Mouse (Mus musculus) G1E (cell line): ENCODE data around the gene Adgrg6. TPM values are rescaled to one million over a fixed set of nuclear protein-coding genes. Genes with fewer than 3 reads are reported as not detected.

Experiments used
- ATAC-seq: 2 replicates; pipeline ENCODE4 v1.8.0; 2016; ENCODE audit warnings: mild to moderate bottlenecking; ENCODE audit not compliant: insufficient number of reproducible peaks, poor library complexity, low FRiP score, severe bottlenecking; ENCODE audit errors: extremely low read depth
- DNase-seq: peaks from one replicate; pipeline ENCODE4 v3.0.0; 2012; ENCODE audit warnings: low spot score
- H3K27me3 ChIP-seq: 2 replicates; pipeline ENCODE4 v1.6.1; 2012; ENCODE audit warnings: mild to moderate bottlenecking, low read length, inconsistent platforms; ENCODE audit not compliant: insufficient read depth
- H3K36me3 ChIP-seq: replicated peaks from 2 replicates; pipeline ENCODE3; 2012; ENCODE audit warnings: mild to moderate bottlenecking, inconsistent platforms
- H3K4me1 ChIP-seq: 2 replicates; pipeline ENCODE4 v1.6.1; 2012; ENCODE audit warnings: low read depth, low read length, inconsistent platforms, mixed read lengths; ENCODE audit not compliant: insufficient read depth
- H3K4me3 ChIP-seq: 2 replicates; pipeline ENCODE4 v1.5.1; 2012; ENCODE audit warnings: low read depth, mild to moderate bottlenecking, inconsistent platforms, low read length, moderate library complexity, mixed read lengths
- H3K9me3 ChIP-seq: replicated peaks from 2 replicates; pipeline ENCODE4 v1.6.1; 2012; ENCODE audit warnings: inconsistent platforms
- CTCF ChIP-seq: IDR thresholded peaks from 2 replicates; pipeline ENCODE4 v1.5.1; 2012; ENCODE audit warnings: low read depth, low read length, inconsistent platforms, mixed read lengths
- GATA1 ChIP-seq: IDR thresholded peaks from 2 replicates; pipeline ENCODE4 v1.6.1; 2012; ENCODE audit warnings: borderline replicate concordance, low read length, inconsistent platforms, mixed read lengths
- GATA2 ChIP-seq: IDR thresholded peaks from 2 replicates; pipeline ENCODE4 v1.6.1; 2012; ENCODE audit warnings: low read depth, low read length, inconsistent platforms, borderline replicate concordance
- POLR2AphosphoS5 ChIP-seq: IDR thresholded peaks from 2 replicates; pipeline ENCODE4 v1.6.1; 2012; ENCODE audit warnings: low read depth, low read length, inconsistent platforms; ENCODE audit not compliant: insufficient replicate concordance
- TAL1 ChIP-seq: conservative IDR thresholded peaks from 2 replicates; pipeline ENCODE4 v1.6.1; 2012; ENCODE audit warnings: low read depth, low read length, inconsistent platforms, mixed read lengths
- polyA plus RNA-seq: library from polyadenylated mRNA; stranded (reverse); fragments of >175 nt; gene quantifications from 2 replicates; pipeline ENCODE4 v1.2.3, GENCODE M21; 2012
- total RNA-seq, 2 experiments: library from RNA; stranded (forward) in 1 of 2; stranded (reverse) in 1 of 2; fragments of 200-1000 nt in 1 of 2; fragments of >200 nt in 1 of 2; fragmentation: Nextera tagmentation in 1 of 2; gene quantifications; 2 replicates each; pipeline ENCODE4 v1.2.3; 2014 to 2017

The Adgrg6 gene
- total and polyA plus RNA-seq, 3 experiments, result 0.16 TPM; not detected in 2

DNA sequence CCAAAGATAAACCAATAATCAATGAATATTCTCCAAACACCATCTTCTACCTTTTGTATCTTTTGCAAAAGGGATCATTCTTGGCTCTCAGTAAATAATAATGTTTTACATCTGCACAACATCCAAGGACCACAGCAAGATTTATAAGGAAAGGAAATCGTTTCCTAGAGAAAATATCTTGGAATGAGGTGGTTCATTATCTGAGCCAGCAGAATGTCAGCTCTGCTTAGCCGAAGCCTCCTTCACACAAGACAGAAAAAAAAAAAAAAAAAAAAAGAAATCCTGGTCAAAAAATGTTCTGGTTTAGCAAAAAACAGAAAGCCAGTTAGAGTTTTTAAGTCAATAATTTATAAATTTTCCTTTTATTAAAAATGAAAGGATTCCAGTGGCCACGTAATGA is 34.3 kb downstream of the Adgrg6 start:
- no peak for TF ChIP-seq POLR2AphosphoS5
- no peak for TF ChIP-seq GATA2
- no peak for TF ChIP-seq TAL1
- no peak for TF ChIP-seq CTCF
- TF ChIP-seq GATA1, result no peak
- no peak overlapping the region for H3K4me3 ChIP-seq
- H3K27me3 ChIP-seq, result no peaks in the 10 kb centered on the region
- no peaks in the 10 kb centered on the region for H3K4me1 ChIP-seq
- H3K9me3 ChIP-seq, result no peaks in the 10 kb centered on the region
- DNase-seq (no peak), ATAC-seq (no peak)
- H3K36me3 ChIP-seq, result no peaks in the 10 kb centered on the region

DNA sequence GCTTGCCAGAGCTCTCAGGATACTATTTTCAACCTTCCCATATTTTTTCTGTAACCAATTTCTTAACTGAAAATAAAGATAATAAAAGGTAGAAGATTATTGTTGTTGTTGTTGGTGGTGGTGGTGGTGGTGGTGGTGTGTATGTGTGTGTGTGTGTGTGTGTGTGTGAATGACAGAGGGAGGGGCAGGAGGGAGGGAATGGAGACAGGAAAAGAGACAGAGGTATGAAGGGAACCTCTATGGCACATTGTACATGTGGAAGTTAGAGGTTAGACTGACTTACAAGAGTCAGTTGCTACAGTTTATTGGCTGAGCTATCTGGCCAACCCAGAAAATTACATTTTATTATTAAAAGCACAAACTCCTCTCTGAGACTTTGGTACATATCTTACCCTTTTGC is 49.8 kb downstream of the Adgrg6 start:
- no peak for DNase-seq
- TF ChIP-seq TAL1, result no peak

DNA sequence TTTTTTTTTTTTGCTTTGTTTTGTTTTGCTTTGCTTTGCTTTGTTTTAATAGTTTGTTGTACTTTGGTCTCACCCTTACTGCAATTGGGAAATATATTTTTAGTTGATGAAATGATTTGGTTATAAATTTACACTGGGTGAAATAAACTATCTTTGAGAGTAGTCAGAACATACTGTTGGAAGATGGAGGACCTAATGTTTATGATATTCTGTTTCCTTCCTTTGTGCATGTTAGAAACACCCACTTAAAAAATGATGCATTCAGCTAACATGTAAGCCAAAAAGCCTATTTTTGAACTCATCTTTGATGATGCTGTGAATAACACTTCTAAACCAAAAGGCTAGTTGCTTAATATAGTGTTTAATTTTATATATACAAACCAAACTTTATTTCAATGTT is 50.3 kb downstream of the Adgrg6 start:
- TF ChIP-seq TAL1, result no peak
- no peak for TF ChIP-seq CTCF
- TF ChIP-seq POLR2AphosphoS5, result no peak
- no peak for TF ChIP-seq GATA2
- TF ChIP-seq GATA1, result no peak

More for the DNA sequence above, 49.8 kb downstream of the Adgrg6 start:
- Histone ChIP-seq H3K27me3 (no peaks in the 10 kb centered on the region), H3K9me3 (no peaks in the 10 kb centered on the region), H3K4me3 (no peak overlapping the region), H3K4me1 (no peaks in the 10 kb centered on the region), H3K36me3 (no peaks in the 10 kb centered on the region)
- ATAC-seq, result no peak

DNA sequence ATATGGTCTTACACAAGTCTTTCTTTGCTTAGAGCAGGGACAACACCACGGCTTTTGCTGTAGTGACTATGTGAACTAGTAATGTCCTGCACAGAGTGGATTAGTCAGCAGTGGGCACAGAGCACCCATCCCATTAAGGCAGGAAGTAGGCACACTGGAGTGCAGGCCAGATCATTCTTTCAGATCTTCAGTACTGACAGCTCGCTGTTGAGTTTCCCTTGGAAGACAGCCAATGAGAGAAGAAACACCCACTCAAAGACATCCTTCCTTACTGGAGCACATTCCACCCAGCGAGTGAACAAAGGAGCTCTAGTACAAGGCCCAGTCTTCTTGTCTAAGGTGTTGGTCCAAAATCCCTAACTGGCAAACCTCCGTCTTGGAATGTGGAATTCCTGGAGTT is 53.6 kb downstream of the Adgrg6 start:
- no peak for DNase-seq
- no peak; the same call in 1 of the 2 replicates for ATAC-seq

More for the DNA sequence above, 50.3 kb downstream of the Adgrg6 start:
- H3K4me3 ChIP-seq, result no peak overlapping the region
- ATAC-seq (no peak), DNase-seq (no peak)
- H3K36me3 ChIP-seq, result no peaks in the 10 kb centered on the region
- H3K27me3 ChIP-seq, result no peaks in the 10 kb centered on the region
- H3K9me3 ChIP-seq, result no peaks in the 10 kb centered on the region
- no peaks in the 10 kb centered on the region for H3K4me1 ChIP-seq

DNA sequence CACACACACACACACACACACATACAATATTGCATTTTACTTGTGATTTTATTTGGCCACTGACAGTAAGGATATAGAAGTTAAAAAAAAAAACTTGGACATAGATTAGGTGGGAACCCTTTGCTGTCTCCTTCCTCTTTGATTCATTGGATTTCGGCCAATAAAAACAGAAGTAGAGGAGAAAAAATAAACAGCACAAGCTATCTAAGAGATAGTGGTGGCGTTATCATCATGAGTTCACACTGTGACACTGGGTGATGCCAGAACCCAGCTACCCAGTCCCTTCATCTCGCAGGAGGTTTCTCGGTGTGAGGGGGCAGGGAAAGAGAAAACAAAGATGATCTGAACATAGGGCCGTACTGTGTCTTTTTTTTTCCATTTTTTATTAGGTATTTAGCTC is 62.2 kb downstream of the Adgrg6 start:
- no peak overlapping the region for H3K4me3 ChIP-seq
- no peak for ATAC-seq
- no peaks in the 10 kb centered on the region for H3K9me3 ChIP-seq
- peaks cover 3% of the 10 kb centered on the region; the same call in 1 of the 2 replicates for H3K27me3 ChIP-seq
- no peak for TF ChIP-seq TAL1
- TF ChIP-seq GATA1, result no peak
- TF ChIP-seq CTCF, result no peak
- no peak for TF ChIP-seq GATA2
- TF ChIP-seq POLR2AphosphoS5, result no peak
- no peaks in the 10 kb centered on the region for H3K4me1 ChIP-seq
- DNase-seq, result no peak
- no peaks in the 10 kb centered on the region for H3K36me3 ChIP-seq

More for the DNA sequence above, 53.6 kb downstream of the Adgrg6 start:
- H3K4me1 ChIP-seq, result no peaks in the 10 kb centered on the region
- H3K4me3 ChIP-seq, result no peak overlapping the region
- H3K36me3 ChIP-seq, result no peaks in the 10 kb centered on the region
- TF ChIP-seq GATA2, result no peak
- no peak for TF ChIP-seq GATA1
- TF ChIP-seq TAL1, result no peak
- TF ChIP-seq POLR2AphosphoS5, result no peak
- TF ChIP-seq CTCF, result no peak
- no peaks in the 10 kb centered on the region for H3K9me3 ChIP-seq
- no peaks in the 10 kb centered on the region for H3K27me3 ChIP-seq

DNA sequence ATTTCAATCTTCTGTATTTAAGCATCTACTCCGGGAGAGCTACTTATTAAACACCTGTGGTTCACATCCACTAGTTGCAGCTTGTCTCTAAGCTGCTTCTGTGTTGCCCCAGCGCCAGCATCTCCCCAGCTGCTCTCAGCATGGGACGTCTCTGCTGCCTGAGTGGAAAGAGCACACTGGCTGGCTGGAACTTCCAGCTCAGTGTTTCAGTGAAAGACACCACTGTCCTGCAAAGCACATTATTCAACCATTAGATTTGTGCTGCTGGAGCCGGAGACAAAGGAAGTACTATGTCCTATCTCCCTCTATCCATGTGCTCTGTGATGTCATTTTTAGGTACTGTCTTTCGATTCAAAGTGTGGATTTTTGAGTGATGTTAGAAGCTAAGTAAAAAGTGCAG is 63.0 kb downstream of the Adgrg6 start:
- Histone ChIP-seq H3K27me3 (peaks cover 3% of the 10 kb centered on the region; the same call in 1 of the 2 replicates), H3K36me3 (no peaks in the 10 kb centered on the region), H3K4me3 (no peak overlapping the region), H3K9me3 (no peaks in the 10 kb centered on the region), H3K4me1 (no peaks in the 10 kb centered on the region)
- DNase-seq, result no peak
- no peak for TF ChIP-seq GATA2
- TF ChIP-seq TAL1, result no peak
- no peak for TF ChIP-seq GATA1
- no peak for TF ChIP-seq POLR2AphosphoS5
- TF ChIP-seq CTCF, result no peak
- no peak for ATAC-seq

DNA sequence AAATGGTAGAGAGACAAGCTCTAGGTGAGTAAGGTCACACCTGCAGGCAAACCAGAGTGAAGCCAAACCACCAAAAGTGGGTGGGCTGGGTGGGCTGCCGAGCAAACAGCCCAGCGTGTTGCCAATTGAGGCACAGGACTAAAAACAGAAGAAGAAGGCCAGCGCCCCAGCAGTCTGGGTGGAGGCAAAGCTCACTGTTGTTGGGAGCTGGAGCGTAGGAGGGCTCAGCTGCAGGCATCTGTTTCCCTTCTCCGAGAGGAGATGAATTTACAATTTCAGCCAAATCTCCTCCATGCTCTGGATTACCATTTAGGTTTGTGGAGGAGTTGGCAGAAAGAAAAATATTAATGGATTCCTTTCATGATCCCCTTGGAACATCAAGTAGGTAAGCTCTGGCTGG is 64.5 kb downstream of the Adgrg6 start:
- Histone ChIP-seq H3K36me3 (no peaks in the 10 kb centered on the region), H3K9me3 (no peaks in the 10 kb centered on the region), H3K27me3 (peaks cover 3% of the 10 kb centered on the region; the same call in 1 of the 2 replicates), H3K4me1 (no peaks in the 10 kb centered on the region), H3K4me3 (no peak overlapping the region)
- no peak for DNase-seq
- no peak for TF ChIP-seq GATA2
- no peak for TF ChIP-seq TAL1
- no peak for TF ChIP-seq POLR2AphosphoS5
- no peak for TF ChIP-seq GATA1
- no peak for TF ChIP-seq CTCF
- ATAC-seq, result no peak
